Mouse (Mus musculus) 3134 (cell line): ENCODE measurements at regions not wholly inside any gene's neighbourhood (a gene's known extent, or its start where the extent isn't known, plus 50 kb on each side); places are given as distances from the start of the nearest gene placed in this dataset.
"Not testable (repeated sequence)": the region's sequence is repeated elsewhere in the genome, so short reads cannot be mapped to it uniquely, and the experiment has no call there.

Experiments
- DNase-seq: peaks from one replicate; pipeline ENCODE4 v3.0.0-alpha.2; 2011; ENCODE audit warnings: low spot score; ENCODE audit not compliant: insufficient read length; ENCODE audit errors: extremely low read depth

DNA sequence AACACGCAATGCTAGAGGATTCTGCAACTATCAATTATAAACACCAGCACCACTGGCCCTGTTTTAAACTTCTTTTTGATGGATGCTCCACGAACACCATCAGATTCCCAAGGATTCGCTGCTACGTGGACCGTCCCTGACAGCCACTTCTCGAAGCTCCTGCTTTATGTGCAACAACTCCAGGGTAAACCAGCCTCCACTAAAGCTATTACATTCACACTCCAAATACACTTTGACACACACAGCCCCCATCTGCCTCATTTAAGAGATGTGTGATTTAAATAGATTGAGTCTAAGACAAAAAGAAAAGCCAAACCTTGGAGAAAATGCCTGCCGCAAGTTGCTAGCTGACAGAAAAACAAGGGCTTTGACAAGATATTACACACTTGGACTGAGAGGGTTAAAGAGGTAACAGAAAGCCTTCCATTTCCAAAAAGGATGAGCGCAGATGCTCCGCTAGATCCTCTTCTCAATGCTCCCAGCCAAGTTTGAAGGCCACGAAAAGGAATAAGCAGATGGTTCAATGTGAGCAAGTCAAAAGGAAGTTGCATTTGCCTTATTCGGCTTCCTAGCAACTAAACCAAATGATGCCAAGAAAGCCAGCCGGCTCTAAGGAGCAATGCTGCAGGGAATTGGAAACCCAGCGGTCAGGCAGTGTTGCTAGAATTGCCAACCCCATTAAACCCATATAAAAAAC lies 54.0 kb upstream of the Cnep1r1 start:
- no peak for DNase-seq

GRCm38 (mm10) chr8:88059107-88059506 lies 59.5 kb upstream of the Cnep1r1 start:
- DNase-seq, result not testable (repeated sequence)

DNA sequence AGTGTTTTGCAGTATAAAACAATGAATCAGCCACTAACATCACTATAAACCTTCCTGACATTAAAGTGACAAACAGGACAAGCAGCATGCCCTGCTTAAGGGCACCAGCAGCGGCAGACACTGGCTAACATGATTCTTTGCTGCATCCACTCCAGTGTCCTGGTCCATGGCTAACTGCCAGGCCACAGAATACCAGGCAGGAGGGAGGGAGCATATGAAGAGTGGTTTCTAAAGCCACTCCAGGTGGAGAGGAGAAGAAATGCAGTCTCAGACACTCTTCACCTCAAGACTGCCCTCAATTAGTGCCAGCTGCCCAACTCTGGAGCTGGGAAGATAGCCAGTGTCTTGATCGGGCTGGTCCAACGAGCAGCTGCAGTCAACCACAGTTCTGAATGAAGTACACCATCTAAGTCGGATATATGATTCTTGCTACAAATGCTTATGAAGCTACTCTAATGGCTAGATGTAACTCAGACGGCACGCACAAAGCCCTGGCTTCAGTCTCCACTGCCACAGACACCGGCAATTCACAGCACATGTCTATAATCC lies 60.8 kb upstream of the Cnep1r1 start:
- peak; percentile 30 for DNase-seq

- no peak for DNase-seq
Observed at GRCm38 (mm10) chr8:88050651-88051050, 67.9 kb upstream of the Cnep1r1 start.

- no peak for DNase-seq
Observed at GRCm38 (mm10) chr8:88049091-88049490, 69.5 kb upstream of the Cnep1r1 start.

DNA sequence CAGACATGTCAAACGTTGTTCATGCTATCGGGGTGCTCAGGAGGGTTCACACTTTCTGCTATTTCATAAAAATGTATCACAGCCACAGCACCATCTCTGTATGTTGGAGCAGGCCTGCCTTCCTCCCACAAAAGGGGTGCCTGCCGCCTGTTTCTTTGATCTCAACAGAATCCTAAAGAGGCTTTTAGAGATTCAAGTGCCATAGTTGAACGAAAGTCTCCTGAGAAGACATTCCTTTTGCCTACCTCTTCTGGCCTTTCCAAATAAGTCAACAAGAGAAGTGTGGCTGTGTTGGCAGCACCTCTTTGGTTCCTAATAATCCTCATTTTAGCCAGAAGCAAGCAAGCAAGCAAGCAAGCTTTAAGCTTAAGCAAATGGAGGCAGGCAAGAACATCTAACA lies 72.6 kb upstream of the Cnep1r1 start:
- no peak for DNase-seq

GRCm38 (mm10) chr8:88039286-88039685 lies 79.3 kb upstream of the Cnep1r1 start:
- DNase-seq, result no peak

- no peak for DNase-seq
Observed at GRCm38 (mm10) chr8:88037994-88038393, 78.6 kb upstream of the Zfp423 start.

GRCm38 (mm10) chr8:88033054-88033453 lies 73.7 kb upstream of the Zfp423 start:
- DNase-seq, result no peak

GRCm38 (mm10) chr8:88024496-88024895 lies 65.1 kb upstream of the Zfp423 start:
- DNase-seq, result no peak

DNA sequence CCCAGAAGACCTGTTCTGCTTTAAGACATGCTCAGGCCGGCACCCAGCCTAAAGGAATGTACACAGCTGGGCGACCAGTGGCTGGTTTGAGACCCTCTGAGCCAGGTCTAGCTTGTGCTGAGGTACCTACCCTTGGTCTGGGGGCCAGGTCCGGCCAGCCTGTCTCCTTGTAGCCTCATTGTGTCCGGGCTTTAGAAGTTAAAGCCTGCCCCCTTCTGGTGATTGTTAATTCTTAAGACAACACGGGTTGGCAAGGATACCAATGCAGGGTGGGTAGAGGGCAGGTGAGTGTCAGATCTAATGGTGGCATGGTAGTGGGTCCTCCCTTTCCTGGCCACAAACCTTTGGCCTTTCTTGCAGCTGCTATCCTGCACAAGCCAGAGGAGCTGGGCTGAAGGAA lies 64.0 kb upstream of the Zfp423 start:
- peak; percentile 25 for DNase-seq

GRCm38 (mm10) chr8:88022776-88023385 lies 63.5 kb upstream of the Zfp423 start:
- DNase-seq, result no peak

DNA sequence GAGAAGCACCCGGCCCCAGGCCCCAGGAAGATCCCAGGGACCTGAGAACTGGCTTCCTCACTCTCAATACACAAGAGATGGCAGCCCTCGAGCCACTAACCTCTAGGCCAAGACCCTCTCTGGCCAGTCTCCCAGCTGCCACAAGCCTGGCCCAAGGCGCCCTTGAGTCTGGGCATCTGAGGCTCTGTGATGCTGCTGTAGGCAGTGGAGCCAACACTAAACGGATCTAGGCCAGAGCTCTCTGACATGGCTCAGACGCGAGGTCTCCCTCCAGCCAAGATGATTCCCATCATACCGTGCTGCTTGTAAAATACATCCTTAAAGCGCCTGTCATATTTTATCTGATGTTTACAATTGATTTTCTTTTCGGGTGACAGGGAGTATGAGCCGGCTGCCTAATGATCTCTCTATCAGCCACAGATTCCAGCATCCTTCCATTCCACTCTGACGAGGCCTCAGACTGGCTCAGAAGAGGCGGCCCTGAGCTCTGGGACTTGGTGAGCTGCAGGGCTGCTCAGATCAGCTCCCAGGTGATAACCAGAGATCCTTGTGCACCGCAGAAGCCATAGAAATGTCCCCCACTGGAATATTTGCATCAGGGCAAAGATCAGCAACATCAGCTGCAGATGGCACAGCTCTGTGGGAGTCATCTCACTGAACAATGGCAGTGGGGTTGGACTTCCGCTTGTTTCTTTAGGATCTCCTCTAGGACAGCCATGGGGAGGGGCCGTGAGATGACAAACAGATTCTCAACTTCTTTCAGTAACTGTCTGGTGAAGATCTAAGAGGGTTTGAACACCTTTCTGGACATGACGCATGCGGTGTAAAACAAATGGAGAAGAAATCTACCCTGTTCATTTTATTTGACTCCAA lies 60.1 kb upstream of the Zfp423 start:
- DNase-seq, result no peak

DNA sequence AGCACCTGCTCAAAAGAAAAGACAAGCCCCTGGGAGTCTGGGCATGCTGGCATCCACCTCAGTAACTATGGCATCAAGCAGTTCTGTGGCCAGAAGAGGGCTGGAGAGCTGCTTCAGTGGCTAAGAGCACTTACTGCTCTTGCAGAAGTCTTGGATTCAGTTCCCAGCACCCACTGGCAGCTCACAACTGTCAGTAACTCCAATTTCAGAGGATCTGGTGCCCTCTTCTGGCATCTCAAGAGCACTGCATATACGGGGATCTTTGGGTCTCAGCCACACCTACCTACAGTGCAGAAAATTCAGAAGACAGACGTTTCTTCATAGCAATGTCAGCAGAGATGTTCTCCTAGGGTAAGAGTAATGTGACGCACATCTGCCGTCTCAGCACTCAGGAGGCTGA lies 59.1 kb upstream of the Zfp423 start:
- no peak for DNase-seq

DNA sequence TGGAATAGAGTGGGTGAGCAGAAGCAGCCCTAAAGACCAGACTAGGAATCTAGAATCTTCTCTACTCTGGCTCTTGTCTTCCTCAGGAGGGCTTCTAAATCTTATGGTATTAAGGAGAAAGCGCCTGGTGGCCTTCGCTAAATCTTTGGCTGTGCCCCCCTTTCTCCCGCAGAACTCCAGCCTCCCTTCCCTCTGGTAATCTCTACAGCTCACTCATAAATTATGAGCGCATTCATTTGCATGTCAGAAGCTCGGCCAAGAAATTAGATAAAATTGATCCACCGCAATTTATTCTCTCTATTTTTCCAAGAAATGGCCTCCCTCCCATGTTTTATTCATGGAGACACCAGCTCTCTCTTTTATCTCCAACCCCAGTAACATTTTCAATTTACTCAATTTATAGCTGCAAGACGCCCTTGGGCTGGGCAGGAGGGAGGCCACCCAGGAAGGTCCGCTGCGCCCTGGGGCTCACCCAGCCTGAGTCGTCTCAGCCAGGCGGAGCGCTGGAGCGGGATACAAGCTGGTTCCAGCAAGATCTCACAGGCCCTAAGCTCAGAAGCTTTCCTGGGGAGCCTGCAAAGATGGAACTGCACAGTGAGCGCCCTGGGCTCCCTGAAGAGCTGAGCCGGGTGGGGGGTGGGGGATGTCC lies 52.9 kb upstream of the Zfp423 start:
- no peak for DNase-seq

- DNase-seq, result no peak
Observed at GRCm38 (mm10) chr8:88010566-88010965, 51.2 kb upstream of the Zfp423 start.

GRCm38 (mm10) chr8:88009878-88010277 lies 50.5 kb upstream of the Zfp423 start:
- DNase-seq, result no peak
